Mouse (Mus musculus) testis, adult 2 months (tissue): ENCODE data around the gene Negr1. TPM values are rescaled to one million over a fixed set of nuclear protein-coding genes. Genes with fewer than 3 reads are reported as not detected.

Experiments
- H3K27ac ChIP-seq: fragments of 200-500 bp; 2 replicates; pipeline ENCODE4 v1.5.1; 2012; ENCODE audit warnings: low read depth, low read length; ENCODE audit not compliant: control insufficient read depth, insufficient read depth
- H3K27me3 ChIP-seq: fragments of 200-500 bp; 2 replicates; pipeline ENCODE4 v1.6.1; 2012; ENCODE audit warnings: mild to moderate bottlenecking, low read length, moderate library complexity; ENCODE audit not compliant: control insufficient read depth, insufficient read depth
- H3K36me3 ChIP-seq: fragments of 200-500 bp; 2 replicates; pipeline ENCODE4 v1.6.1; 2012; ENCODE audit warnings: mild to moderate bottlenecking, low read length; ENCODE audit not compliant: control insufficient read depth, insufficient read depth
- H3K4me1 ChIP-seq: fragments of 200-500 bp; 2 replicates; pipeline ENCODE4 v1.6.1; 2012; ENCODE audit warnings: low read length; ENCODE audit not compliant: control insufficient read depth, insufficient read depth
- H3K4me3 ChIP-seq: fragments of 200-500 bp; 2 replicates; pipeline ENCODE4 v1.5.1; 2012; ENCODE audit warnings: low read depth, mild to moderate bottlenecking, low read length, moderate library complexity, mixed read lengths; ENCODE audit not compliant: control insufficient read depth
- CTCF ChIP-seq: fragments of 200-500 bp; IDR thresholded peaks from 2 replicates; pipeline ENCODE4 v1.5.1; 2012; ENCODE audit warnings: low read depth, mild to moderate bottlenecking, inconsistent platforms, low read length, moderate library complexity; ENCODE audit not compliant: control insufficient read depth, insufficient read depth, insufficient replicate concordance
- POLR2A ChIP-seq: fragments of 200-500 bp; IDR thresholded peaks from 2 replicates; pipeline ENCODE4 v1.6.1; 2012; ENCODE audit warnings: low read depth, mild to moderate bottlenecking, inconsistent platforms, low read length, moderate library complexity; ENCODE audit not compliant: control insufficient read depth
- polyA plus RNA-seq: library from polyadenylated mRNA; depleted of rRNA; stranded (reverse); fragments of >200 nt; gene quantifications from 2 replicates; pipeline ENCODE4 v1.2.3, GENCODE M21; 2012

Negr1 gene
- polyA plus RNA-seq, 1 experiment = 0.30 TPM

GRCm38 (mm10) chr3:156796061-156796691 is 234.6 kb downstream of the Negr1 start:
- no peak overlapping the region for H3K4me3 ChIP-seq
- H3K27ac ChIP-seq = no peak overlapping the region
- TF ChIP-seq POLR2A (no peak), CTCF (no peak)
- H3K4me1 ChIP-seq = no peaks in the 10 kb centered on the region
- H3K27me3 ChIP-seq = no peaks in the 10 kb centered on the region
- no peaks in the 10 kb centered on the region for H3K36me3 ChIP-seq

- Histone ChIP-seq H3K4me1 (no peaks in the 10 kb centered on the region), H3K27ac (no peak overlapping the region), H3K27me3 (no peaks in the 10 kb centered on the region), H3K36me3 (no peaks in the 10 kb centered on the region), H3K4me3 (no peak overlapping the region)
- TF ChIP-seq POLR2A = no peak
Measured at GRCm38 (mm10) chr3:156799228-156799627, 237.6 kb downstream of the Negr1 start.

- Histone ChIP-seq H3K27me3 (no peaks in the 10 kb centered on the region), H3K27ac (no peak overlapping the region), H3K4me3 (no peak overlapping the region), H3K36me3 (no peaks in the 10 kb centered on the region), H3K4me1 (peaks cover 4% of the 10 kb centered on the region)
- no peak for TF ChIP-seq POLR2A
- TF ChIP-seq CTCF = no peak
Measured at GRCm38 (mm10) chr3:156809836-156810235, 248.2 kb downstream of the Negr1 start.

- Histone ChIP-seq H3K36me3 (no peaks in the 10 kb centered on the region), H3K4me3 (no peak overlapping the region), H3K4me1 (peaks cover 2% of the 10 kb centered on the region; the same call in 1 of the 2 replicates), H3K27me3 (no peaks in the 10 kb centered on the region), H3K27ac (no peak overlapping the region)
- TF ChIP-seq CTCF = no peak
- no peak for TF ChIP-seq POLR2A
Measured at GRCm38 (mm10) chr3:156816938-156817337, 255.3 kb downstream of the Negr1 start.

GRCm38 (mm10) chr3:156817452-156817851 is 255.9 kb downstream of the Negr1 start:
- Histone ChIP-seq H3K27ac (no peak overlapping the region), H3K4me3 (no peak overlapping the region), H3K4me1 (peaks cover 2% of the 10 kb centered on the region; the same call in 1 of the 2 replicates), H3K27me3 (no peaks in the 10 kb centered on the region), H3K36me3 (no peaks in the 10 kb centered on the region)
- no peak for TF ChIP-seq CTCF
- no peak for TF ChIP-seq POLR2A

GRCm38 (mm10) chr3:156823039-156823438 is 261.4 kb downstream of the Negr1 start:
- no peak overlapping the region for H3K4me3 ChIP-seq
- no peaks in the 10 kb centered on the region for H3K36me3 ChIP-seq
- TF ChIP-seq CTCF (no peak), POLR2A (no peak)
- no peaks in the 10 kb centered on the region for H3K27me3 ChIP-seq
- no peaks in the 10 kb centered on the region for H3K4me1 ChIP-seq
- H3K27ac ChIP-seq = no peak overlapping the region

GRCm38 (mm10) chr3:156833920-156834319 is 272.3 kb downstream of the Negr1 start:
- Histone ChIP-seq H3K4me1 (no peaks in the 10 kb centered on the region), H3K36me3 (no peaks in the 10 kb centered on the region), H3K27me3 (no peaks in the 10 kb centered on the region), H3K4me3 (no peak overlapping the region), H3K27ac (no peak overlapping the region)
- TF ChIP-seq CTCF (no peak), POLR2A (no peak)
